In genomic region chr19:6510546-6510945, GRCm38 (mm10) we compare ENCODE assay signal across 26 mouse cellular contexts. TPM values are rescaled to one million over a fixed set of nuclear protein-coding genes. Genes with fewer than 3 reads are reported as not detected.
"Had no signal": no experiment of that assay in that cellular context is flagged by ENCODE, and none has a peak within 500 bp of the region (broad histone marks: within the 10 kb centered on the region; RNA-seq: fewer than 3 reads in every experiment).

No protein-coding gene starts in this region.

- H3K4me3 ChIP-seq: lung, embryonic 15.5 days; midbrain, embryonic 13.5 days; midbrain, embryonic 15.5 days; neural tube, embryonic 12.5 days had no signal

- H3K27ac ChIP-seq: lung, embryonic 15.5 days; macrophage; midbrain, embryonic 13.5 days; midbrain, embryonic 15.5 days; neural tube, embryonic 12.5 days had no signal

- H3K9ac ChIP-seq: liver, postnatal 0 days; lung, embryonic 15.5 days; midbrain, embryonic 13.5 days; midbrain, embryonic 15.5 days; neural tube, embryonic 12.5 days had no signal

- H3K9me3 ChIP-seq: lung, embryonic 15.5 days; midbrain, embryonic 13.5 days; midbrain, embryonic 15.5 days; neural tube, embryonic 12.5 days had no signal

- H3K36me3 ChIP-seq: lung, embryonic 15.5 days had no signal

- H3K27me3 ChIP-seq: midbrain, embryonic 13.5 days; midbrain, embryonic 15.5 days; neural tube, embryonic 12.5 days had no signal

- DNase-seq: liver, postnatal 0 days; lung, adult 2 months; lung, postnatal 14 days; lung, postnatal 36 days; retina, postnatal 1 day; right cerebral cortex, adult 18-20 months; right cerebral cortex, postnatal 25 days; right cerebral cortex, postnatal 4 days; spleen, adult 18-20 months; thymus, adult 18-20 months; thymus, postnatal 14 days; thymus, postnatal 36 days had no signal

- H3K4me1 ChIP-seq: lung, embryonic 15.5 days had no signal

- ATAC-seq: liver, postnatal 0 days; lung, postnatal 0 days; midbrain, embryonic 13.5 days; midbrain, embryonic 15.5 days had no signal

- H3K4me2 ChIP-seq: lung, embryonic 15.5 days; midbrain, embryonic 11.5 days; midbrain, embryonic 13.5 days; midbrain, embryonic 15.5 days; neural tube, embryonic 12.5 days had no signal

RNA-seq across cellular contexts. Expression of gene Slc22a12, which starts 32.3 kb away (rescaled TPM):
- total RNA-seq: megakaryocyte progenitor cell, adult 5-6 weeks; monocyte, adult 5-6 weeks; neutrophil, adult 5-6 weeks had no signal
- polyA plus RNA-seq: liver, postnatal 0 days; macrophage; midbrain, embryonic 11.5 days; midbrain, embryonic 13.5 days; neural tube, embryonic 12.5 days; small intestine, adult 2 months; stomach, embryonic 14.5 days; stomach, embryonic 16.5 days; thymus, postnatal 0 days had no signal
